Mouse (Mus musculus) fat pad, adult 2 months (tissue): ENCODE measurements at regions not wholly inside any gene's neighbourhood (a gene's known extent, or its start where the extent isn't known, plus 50 kb on each side); places are given as distances from the start of the nearest gene placed in this dataset.

Experiments used
- DNase-seq: peaks from one replicate; pipeline ENCODE4 v3.0.0-alpha.2; 2011; ENCODE audit warnings: low read depth, low spot score; ENCODE audit errors: extremely low read depth

DNA sequence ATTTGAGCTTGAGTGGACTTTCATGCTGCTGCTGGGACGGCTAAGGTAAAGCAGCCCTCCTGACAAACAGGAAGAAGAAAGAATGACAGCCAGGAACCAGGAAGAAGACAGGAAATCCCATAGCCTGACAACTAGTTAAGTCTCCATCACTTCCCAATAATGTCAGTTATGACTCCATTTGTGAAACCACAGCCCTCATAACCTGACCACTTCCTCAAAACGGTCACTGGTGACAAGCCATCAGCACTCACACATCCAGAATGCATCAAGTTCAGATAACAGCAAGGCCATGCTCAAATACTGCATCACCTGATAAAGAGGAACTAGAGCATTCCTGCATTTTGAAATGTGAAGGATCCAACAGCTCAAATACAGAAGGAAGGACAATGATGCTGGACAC is 288.3 kb downstream of the Zfp706 start:
- DNase-seq = no peak

DNA sequence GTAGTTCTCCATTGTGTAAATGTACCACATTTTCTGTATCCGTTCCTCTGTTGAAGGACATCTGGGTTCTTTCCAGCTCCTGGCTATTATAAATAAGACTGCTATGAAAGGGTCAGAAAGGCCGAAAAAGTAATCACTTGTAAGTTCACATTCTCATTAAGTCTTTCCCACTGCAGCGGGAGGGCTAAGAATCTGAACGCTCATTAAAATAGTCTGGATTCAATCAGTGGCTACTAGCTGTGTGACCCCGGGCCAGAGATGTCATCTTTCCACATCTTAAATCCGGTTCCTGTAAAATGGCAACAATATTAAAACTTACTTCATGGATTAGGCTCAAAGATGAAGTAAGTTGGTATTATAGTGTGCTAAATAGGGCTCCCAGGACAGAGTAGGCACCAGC is 289.7 kb downstream of the Zfp706 start:
- no peak for DNase-seq

DNA sequence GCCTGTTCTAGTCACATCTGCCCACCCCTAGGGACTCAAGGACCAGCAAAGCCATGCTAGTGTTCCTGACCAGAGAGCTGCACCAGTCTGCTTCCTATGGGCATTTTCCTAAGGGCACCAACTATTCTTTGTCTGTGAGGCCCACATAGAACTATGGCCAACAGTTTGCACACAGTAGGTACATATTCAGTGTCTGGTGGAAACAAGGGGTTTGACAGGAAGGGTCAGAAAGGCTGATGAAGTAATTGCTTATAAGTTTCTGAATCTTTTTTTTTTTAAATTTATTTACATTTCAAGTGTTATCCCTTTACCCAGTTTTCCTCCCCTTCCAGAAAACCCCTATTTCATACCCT is 290.9 kb downstream of the Zfp706 start:
- DNase-seq = no peak

DNA sequence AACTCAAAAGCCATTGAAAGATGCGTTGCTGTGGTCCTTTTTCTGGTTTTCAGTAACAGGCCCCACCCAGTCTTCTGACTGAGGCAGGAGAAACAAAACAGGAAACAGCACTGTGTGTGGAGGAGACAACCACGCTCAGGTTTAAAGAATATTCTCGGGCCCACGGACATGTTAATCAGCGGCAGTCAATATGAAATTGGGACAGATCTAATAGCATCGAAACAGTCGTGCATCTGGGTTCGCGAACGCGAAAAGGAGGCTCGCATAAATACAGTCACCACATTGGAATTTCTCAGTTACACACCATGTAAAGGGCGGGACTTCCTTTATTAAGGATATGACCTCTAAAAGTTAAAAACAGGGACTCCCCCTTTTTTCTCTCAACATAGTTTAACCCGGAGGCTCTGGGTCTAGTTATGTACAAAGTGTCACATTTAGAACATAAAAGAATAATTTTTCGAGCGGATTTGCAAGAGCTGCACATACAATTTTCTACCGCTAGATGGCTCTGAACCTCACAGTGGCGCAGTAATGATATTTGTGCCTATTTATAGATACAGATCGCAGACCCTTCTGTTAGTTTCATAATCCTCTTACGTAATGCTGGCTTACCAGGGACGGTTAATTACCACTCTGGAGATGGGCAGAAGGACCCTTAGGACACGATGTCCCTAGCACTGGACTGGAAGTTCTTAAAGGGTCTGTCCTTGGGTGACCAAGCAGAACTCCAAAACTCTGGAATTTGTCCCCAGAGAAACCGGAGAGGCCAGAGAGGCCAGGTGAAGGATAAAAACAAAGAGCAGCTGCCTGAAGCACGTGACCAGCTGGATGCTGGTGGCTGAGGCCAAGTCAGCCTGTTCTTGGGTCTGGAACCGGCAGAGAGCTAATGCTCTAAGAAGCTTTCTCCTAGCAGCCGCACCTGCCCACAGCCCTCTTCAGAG is 291.6 kb downstream of the Zfp706 start:
- DNase-seq = no peak

DNA sequence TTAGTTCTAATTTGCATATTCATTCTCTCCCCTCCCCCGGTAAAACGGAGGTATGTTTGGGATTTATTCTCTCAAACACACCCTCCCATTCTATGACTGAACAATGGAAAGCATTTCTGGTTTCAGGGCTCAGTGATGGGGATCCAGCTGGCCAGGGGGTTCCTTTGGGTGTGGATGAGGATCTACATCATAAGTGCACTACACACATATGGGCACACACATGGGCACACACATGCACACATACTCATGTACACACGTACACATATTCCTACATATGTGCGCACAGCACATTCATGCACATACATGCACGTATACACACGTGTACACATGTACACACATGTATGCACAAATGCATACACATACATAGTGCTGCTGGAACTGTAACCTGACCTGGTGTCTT is 292.4 kb downstream of the Zfp706 start:
- no peak for DNase-seq

DNA sequence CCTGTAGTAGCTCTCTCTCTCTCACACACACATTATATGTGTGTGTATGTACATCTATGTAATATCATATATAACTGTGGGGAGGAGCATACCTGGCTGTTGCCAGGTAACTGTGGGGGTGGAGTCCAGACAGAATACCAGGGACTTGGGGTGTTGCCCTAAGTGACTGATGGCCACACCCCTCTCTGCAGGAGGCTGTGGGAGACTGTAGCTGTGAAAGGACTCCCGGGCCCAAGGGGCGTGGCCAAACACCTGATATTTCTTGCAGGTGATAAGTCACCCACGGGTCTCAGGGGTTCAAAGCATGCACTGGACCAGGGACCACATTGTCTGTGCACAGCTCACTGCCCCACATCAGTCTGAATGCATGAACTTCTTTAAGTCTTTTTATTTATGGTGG is 297.8 kb downstream of the Zfp706 start:
- no peak for DNase-seq

DNA sequence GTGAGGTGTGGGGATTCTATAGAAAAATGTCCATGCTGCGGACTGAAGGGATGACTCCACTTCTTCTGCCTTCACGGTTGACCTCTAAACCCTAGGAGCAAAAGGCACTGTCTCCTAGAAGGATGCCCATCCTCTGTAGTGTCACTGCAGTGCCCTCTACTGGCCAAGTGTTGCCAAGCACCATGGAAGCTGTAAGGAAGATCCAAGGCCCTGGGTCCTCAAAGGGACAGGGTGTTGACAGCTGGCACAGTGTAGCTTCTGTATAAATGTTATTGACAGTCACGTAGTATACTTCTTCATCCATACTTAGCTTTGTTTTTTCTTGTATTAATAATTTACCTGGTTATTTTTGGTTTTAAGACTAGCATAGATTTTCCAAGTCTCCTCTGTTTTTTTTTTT is 299.1 kb downstream of the Zfp706 start:
- DNase-seq = no peak

DNA sequence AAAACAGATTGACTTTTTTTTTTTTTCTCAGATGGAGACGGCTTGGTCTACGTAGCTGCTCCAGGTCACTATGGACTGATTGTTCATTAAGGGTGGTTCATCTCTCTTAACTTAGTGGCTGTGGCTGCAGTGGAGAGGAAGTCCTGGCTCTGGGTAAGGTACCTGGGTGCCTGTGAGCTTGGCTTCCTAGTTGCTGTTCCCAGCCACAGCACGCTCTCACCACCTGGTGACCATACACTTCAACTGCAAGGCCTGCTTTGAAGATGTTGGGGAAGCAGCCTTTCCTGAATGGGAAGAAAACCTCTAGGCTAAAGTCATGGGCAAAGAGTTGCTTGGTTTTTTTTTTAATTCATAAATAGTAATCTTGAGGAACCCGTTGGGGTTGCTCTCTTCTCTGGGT is 301.6 kb downstream of the Zfp706 start:
- DNase-seq = no peak

DNA sequence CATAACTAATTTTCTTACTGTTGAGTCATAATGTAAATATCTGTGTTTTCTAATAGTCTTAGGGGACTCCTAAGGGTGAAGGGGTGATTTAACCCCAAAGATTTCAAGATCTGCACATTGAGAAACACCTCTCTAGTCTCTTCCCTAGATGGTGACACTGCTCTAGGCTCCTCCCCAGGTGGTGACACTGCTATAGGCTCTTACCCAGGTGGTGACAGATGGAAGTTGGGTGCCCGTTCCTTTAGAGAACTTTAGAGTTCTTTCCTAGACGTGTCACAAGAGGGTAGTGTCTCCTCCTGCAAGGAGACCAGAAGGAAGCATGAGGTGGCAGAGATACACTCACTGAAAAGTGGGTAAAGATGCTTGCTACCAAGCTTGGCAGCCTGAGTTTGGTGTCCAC is 302.2 kb downstream of the Zfp706 start:
- no peak for DNase-seq

DNA sequence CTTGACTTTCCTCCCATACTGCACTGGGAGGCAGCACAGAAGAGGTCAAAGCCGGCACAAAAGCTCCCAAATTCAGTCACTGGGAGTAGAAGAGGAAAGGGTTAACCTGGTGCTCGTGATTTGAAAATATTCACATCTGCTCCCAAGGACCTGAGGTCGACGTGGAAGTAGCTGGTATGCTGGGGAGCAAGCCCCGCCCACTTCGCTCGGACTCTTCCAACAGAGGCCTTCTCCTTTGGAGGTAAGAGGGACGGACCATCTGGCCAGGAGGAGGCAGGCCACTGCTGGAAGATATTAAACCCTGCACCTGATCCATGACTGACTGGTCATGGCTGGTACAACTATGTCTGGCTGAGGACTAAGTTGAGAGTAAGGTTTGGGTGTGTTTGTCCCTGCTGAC is 305.7 kb downstream of the Zfp706 start:
- no peak for DNase-seq

DNA sequence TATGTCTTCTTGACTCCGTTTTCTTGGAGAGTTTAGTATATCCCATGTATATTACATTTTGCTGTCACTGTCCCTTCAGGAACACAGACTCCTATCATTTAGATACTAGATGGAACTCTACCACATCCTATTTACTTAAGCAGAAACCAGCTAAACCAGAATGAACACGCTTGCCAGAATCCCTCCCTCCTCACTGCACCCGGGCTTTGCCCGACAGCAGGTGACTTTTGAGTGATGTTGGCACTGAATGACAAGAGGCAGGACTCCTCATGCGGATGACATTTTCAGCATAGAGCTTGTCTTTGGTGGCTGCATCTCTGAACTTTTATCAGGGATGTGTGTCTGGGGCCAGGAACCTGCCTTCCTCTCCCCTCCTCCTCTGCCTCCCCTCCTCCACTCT is 307.4 kb downstream of the Zfp706 start:
- DNase-seq = no peak

DNA sequence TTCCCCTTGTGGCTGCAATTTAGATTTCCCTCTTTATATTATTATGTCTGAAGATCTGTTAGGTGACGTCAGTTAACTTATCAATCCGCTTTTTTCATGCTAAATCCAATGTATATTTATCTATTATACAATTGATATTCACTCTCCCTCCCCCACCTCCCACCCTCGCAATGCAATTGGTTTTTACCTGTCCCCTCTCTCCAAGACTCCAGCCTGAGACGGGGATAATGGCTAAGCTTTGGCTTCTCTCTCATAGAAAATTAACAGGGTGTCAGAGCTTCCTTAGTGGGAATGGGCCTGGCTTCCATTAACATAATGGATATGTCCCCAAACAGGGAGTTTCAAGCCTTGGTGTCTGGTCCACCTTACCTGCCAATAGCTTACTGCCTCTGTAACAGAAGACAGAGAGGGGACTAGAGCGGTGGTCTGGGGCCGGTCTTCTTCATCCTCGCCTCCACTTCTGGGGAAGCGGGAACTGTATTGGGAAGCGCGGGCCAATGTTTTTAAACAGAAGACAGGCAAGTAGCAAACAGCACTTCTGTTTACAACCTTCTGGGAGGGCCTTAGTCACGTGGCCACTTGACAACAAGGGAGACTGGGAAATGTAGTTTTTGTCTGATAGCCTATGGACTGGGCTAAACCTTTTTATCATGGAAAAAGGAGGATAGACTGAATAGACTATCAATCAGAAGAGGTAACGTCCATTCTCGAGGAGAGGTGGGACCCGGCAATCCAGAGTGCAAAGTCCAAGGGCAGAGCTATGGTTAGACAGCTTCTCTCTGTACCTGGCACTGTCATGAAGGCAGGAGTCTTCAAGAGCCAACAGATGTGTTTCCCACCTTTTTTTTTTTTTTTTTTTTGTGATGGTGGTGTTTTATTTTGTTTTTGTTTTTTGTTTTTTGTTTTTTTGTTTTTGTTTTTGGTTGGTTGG is 312.1 kb downstream of the Zfp706 start:
- DNase-seq = no peak

DNA sequence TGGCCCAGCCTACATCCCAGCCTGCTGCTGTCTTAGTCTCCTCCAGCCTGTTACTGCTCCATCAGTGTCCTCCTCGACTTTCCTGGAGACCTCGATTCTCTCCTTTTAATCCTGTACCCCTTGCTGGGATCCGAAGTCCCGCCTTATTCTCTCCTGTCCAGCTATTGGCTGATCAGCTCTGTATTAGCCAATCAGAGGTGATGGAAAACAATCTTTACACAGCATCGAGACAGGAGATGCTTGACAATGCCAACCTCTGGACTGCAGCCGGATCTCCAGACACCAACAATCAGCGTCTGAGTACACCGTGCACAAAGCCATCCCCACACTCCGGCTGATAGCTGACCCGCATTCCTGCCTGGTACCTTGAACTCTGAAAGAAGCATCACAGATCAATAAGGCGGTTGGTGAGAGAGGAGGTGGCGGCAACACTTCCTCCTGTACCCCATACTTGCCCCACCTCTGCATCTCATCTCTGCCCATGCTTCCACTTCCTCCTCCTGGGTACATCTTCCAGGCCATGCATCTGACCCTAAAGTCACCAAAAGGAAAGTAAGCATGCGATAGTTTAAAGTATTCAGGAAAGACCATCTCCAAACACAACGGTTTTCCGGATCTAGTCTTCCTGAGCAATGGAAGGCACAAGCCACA is 316.4 kb downstream of the Zfp706 start:
- no peak for DNase-seq

DNA sequence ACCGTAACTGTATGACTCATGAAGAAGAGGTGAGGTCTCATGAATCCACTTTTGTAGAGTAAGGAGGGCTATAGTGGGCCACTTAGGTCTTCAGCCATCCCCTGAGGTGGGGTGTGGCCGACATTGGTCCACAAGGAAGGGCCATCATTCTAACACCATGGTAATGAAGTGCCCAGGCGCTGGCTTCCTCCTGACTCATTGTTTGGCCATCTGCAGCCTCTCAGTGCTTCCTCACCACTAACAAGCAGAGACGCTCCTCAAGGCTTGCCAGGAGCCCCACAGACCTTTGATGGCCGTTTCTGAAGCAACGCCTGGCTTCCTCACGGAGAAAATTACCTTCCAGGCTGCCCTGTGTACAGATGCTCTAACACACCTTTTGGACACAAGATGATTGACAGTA is 317.7 kb downstream of the Zfp706 start:
- no peak for DNase-seq

DNA sequence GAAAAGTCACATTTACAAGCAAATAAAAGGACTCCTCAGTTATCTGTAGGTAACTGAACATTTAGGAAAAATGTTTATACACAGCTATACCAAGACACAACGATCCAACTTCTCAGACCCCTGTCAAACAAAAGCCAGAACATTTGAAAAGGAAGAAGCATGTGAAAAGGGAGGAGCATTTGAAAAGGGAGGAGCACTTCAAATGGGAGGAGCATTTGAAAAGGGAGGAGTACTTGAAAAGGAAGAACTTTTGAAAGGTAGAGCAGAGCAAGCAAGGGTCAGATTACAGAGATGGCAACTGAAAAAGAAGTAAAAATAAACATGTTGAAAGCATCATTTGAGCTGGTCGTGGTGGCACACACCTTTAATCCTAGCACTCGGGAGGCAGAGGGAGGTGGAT is 318.3 kb downstream of the Zfp706 start:
- no peak for DNase-seq

DNA sequence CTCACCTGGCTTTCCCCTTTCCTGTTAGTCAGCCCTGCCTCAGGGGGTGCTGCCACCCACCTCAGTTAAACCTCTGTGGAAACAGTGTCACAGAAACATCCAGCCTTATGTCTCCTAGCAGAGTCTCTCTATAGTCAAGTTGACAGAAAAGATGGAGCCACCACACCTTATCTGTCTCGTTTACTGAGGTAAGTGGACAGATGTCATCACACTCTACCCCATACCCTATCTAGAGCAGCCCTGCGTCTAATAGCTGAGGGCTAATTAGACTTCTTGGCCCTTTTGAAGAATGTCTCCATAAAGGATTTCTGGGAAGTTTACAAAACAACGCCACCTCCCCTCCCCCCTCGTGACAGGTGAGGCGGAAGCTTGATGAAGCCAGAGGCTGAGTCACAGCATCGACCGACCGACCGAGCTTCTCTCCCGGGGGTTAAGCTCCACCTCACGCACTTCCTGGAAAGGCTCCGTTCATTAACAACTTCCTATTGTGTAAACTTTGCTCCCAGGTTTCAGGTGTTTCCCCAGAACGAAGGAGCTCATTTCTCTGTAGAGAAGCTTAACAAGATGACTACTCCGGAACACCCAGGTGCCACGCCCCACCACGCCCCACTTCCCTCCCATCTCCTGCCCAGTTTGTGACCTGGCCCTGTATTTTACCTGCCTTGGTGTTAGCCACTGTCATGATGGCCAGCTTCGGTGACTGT is 319.4 kb downstream of the Zfp706 start:
- DNase-seq = peak; percentile 42

DNA sequence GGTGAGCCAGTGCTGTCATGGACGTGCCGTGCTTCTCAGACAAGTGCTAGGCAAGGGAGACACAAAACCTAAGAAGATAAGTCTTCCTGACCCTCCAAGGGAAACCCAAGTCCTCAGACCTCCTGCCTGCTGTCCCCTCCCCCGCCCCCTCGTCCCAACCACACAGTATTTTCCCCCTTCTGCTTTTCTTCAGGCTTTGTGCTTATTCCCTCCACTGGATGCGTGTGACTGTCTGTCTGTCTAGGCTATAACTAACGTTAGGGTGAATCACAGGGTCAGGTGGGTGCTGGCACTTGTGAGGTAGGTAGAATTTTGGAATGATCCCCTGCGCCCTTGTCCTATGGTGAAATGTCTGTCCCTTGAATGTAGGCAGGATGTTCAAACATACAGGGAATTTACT is 322.9 kb downstream of the Zfp706 start:
- DNase-seq = no peak

DNA sequence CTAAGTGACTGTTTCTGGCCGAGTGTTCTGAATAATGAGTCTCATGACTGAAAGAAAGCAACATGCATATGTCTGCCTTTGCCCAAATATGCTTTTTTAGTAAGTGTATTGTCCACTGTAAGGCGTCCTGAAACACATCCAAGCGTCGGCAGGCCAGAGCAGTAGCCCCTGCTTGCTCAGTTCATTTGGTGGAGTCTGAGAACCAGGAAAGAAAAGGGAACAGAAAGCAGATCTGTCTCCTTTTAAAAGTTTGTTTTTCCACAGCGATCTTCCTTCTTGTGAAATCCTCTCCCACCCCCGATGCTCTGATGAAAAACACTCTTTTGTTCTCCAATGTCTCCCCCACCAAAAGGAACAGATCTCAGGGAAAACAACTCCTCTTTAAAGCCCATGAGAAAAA is 324.7 kb downstream of the Zfp706 start:
- no peak for DNase-seq

DNA sequence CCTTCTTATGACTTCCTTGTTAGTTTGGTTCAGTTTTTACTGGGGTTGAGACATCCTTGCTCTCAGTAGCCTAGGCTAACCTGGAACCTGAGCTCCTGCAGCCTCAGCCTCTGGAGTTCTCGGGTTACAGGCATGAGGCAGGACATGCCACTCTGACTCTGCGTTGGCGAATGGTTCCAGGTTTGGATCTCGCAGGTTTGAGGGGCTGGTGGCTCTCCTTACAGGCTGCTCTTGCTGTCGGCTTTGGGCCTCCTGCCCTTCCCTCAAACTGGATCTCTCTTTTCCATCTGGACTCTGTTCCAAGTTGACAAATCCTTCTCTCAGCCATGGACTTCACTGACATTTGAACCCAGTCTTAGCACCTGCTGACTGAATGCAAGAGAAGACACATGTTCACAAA is 325.4 kb downstream of the Zfp706 start:
- DNase-seq = no peak

DNA sequence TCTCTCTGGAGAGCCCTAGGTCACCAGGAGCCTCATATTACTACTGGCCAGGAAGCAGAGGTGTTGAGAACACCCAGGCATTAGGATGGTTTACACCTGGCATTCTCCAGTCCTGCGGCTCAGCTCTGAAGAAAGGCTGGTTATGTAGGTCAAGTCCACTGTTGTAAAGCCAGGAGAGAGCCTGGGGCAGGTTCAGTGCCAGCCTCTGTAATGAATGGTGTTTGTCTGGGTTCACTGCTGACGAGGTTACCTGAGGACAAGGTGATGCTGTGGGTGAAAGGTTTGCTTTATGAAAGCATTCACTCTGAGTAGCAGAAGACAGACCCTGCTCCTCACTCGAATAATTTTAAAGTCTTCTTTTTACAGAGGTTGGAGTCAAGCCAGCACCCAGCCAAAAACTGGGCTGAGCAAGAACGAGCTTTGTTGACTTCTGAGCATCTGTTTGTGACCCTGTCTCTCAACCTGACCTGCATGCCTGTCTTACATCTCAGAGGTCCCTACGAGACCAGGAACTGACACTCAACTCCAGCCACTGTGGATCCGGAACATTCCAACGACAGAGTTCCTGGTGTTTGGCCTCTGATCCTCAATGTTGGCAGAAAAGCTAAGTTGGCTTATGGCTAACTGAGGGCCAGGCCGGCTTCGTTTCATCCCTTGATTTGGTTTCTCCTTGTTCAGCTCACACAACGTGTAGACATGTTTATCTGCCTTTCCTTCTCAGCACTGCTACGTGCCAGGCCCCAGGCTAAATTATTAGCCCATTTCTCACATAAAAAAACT is 327.0 kb downstream of the Zfp706 start:
- peak; percentile 34 for DNase-seq
